Mouse (Mus musculus): ENCODE measurements around the gene Trio. TPM values are rescaled to one million over a fixed set of nuclear protein-coding genes. Genes with fewer than 3 reads are reported as not detected.

Trio gene
- polyA plus RNA-seq, 1 experiment from 2014 or later = 42.1 TPM

GRCm38 (mm10) chr15:27920751-27921150 is 104.9 kb downstream of the Trio start:
- no peaks in the 10 kb centered on the region for H3K27me3 ChIP-seq (ENCODE audit: control insufficient read depth, insufficient read depth, low read length)
- no peaks in the 10 kb centered on the region for H3K9me3 ChIP-seq (ENCODE audit: control insufficient read depth, low read length)
- WGBS = 53% methylated on average over 3 of the region's 3 CpGs
- H3K4me1 ChIP-seq (ENCODE audit: control insufficient read depth, insufficient read depth, low read length) = peaks cover 25% of the 10 kb centered on the region
- no peak overlapping the region for H3K4me3 ChIP-seq (ENCODE audit: low read length)
- no peak for ATAC-seq (ENCODE audit: low FRiP score, low TSS enrichment)
- no peak overlapping the region for H3K4me2 ChIP-seq (replicated peaks; ENCODE audit: low read depth, low read length)
- H3K27ac ChIP-seq (ENCODE audit: low read depth, low read length) = no peak overlapping the region
- no peaks in the 10 kb centered on the region for H3K36me3 ChIP-seq (ENCODE audit: control insufficient read depth, insufficient read depth, low read length)
- H3K9ac ChIP-seq (ENCODE audit: low read depth, low read length) = no peak overlapping the region

DNA sequence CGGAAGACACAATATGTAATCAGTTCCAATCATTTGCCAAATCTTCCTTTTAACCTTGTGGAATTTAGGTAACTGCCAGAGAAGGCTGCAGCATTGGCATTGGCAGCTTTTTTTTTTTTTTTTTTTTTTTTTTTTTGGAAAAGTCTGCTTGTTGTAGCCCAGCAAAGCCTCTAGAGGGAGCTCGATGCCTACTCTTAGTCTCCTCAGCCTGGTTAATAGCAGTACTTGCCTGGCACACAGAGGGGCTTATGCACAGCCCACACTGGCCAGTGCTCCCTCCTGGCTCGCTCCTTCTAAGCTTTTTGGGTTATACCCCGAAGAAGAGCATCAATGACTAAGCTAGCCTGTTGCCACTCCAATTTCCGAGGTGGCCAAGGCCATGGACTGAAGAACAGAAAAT is 106.1 kb downstream of the Trio start:
- no peaks in the 10 kb centered on the region for H3K9me3 ChIP-seq (ENCODE audit: control insufficient read depth, low read length)
- no peaks in the 10 kb centered on the region for H3K27me3 ChIP-seq (ENCODE audit: control insufficient read depth, insufficient read depth, low read length)
- no peak overlapping the region for H3K27ac ChIP-seq (ENCODE audit: low read depth, low read length)
- H3K4me2 ChIP-seq (replicated peaks; ENCODE audit: low read depth, low read length) = no peak overlapping the region
- peak; percentile 59; the same call in 1 of the 2 replicates for ATAC-seq (ENCODE audit: low FRiP score, low TSS enrichment)
- H3K4me3 ChIP-seq (ENCODE audit: low read length) = no peak overlapping the region
- H3K9ac ChIP-seq (ENCODE audit: low read depth, low read length) = no peak overlapping the region
- WGBS = 19% methylated on average over 5 of the region's 5 CpGs
- peaks cover 14% of the 10 kb centered on the region for H3K4me1 ChIP-seq (ENCODE audit: control insufficient read depth, insufficient read depth, low read length)
- no peaks in the 10 kb centered on the region for H3K36me3 ChIP-seq (ENCODE audit: control insufficient read depth, insufficient read depth, low read length)

GRCm38 (mm10) chr15:27918798-27919197 is 106.8 kb downstream of the Trio start:
- Histone ChIP-seq H3K4me1 (ENCODE audit: control insufficient read depth, insufficient read depth, low read length) (peaks cover 11% of the 10 kb centered on the region), H3K4me3 (ENCODE audit: low read length) (no peak overlapping the region), H3K9ac (ENCODE audit: low read depth, low read length) (no peak overlapping the region), H3K36me3 (ENCODE audit: control insufficient read depth, insufficient read depth, low read length) (no peaks in the 10 kb centered on the region), H3K27ac (ENCODE audit: low read depth, low read length) (no peak overlapping the region), H3K27me3 (ENCODE audit: control insufficient read depth, insufficient read depth, low read length) (no peaks in the 10 kb centered on the region), H3K4me2 (replicated peaks; ENCODE audit: low read depth, low read length) (no peak overlapping the region), H3K9me3 (ENCODE audit: control insufficient read depth, low read length) (no peaks in the 10 kb centered on the region)
- WGBS = 80% methylated on average over 9 of the region's 9 CpGs
- no peak for ATAC-seq (ENCODE audit: low FRiP score, low TSS enrichment)

- Histone ChIP-seq H3K4me2 (replicated peaks; ENCODE audit: low read depth, low read length) (no peak overlapping the region), H3K4me1 (ENCODE audit: control insufficient read depth, insufficient read depth, low read length) (no peaks in the 10 kb centered on the region; the same call in 1 of the 2 replicates), H3K27me3 (ENCODE audit: control insufficient read depth, insufficient read depth, low read length) (no peaks in the 10 kb centered on the region), H3K9ac (ENCODE audit: low read depth, low read length) (no peak overlapping the region), H3K9me3 (ENCODE audit: control insufficient read depth, low read length) (no peaks in the 10 kb centered on the region), H3K36me3 (ENCODE audit: control insufficient read depth, insufficient read depth, low read length) (no peaks in the 10 kb centered on the region; the same call in 1 of the 2 replicates), H3K4me3 (ENCODE audit: low read length) (no peak overlapping the region), H3K27ac (ENCODE audit: low read depth, low read length) (no peak overlapping the region)
- WGBS = 68% methylated on average over 4 of the region's 4 CpGs
- ATAC-seq (ENCODE audit: low FRiP score, low TSS enrichment) = no peak
Observed at GRCm38 (mm10) chr15:27916204-27916603, 109.4 kb downstream of the Trio start.

- Histone ChIP-seq H3K27me3 (ENCODE audit: control insufficient read depth, insufficient read depth, low read length) (no peaks in the 10 kb centered on the region), H3K4me1 (ENCODE audit: control insufficient read depth, insufficient read depth, low read length) (no peaks in the 10 kb centered on the region), H3K4me2 (replicated peaks; ENCODE audit: low read depth, low read length) (no peak overlapping the region), H3K9me3 (ENCODE audit: control insufficient read depth, low read length) (no peaks in the 10 kb centered on the region), H3K4me3 (ENCODE audit: low read length) (no peak overlapping the region), H3K27ac (ENCODE audit: low read depth, low read length) (no peak overlapping the region), H3K9ac (ENCODE audit: low read depth, low read length) (no peak overlapping the region), H3K36me3 (ENCODE audit: control insufficient read depth, insufficient read depth, low read length) (peaks cover 5% of the 10 kb centered on the region; the same call in 1 of the 2 replicates)
- WGBS = 50% methylated on average over 3 of the region's 3 CpGs
- 0 out of 2 replicates have a peak, but pooled peaks have one; percentile 55 for ATAC-seq (ENCODE audit: low FRiP score, low TSS enrichment)
Observed at GRCm38 (mm10) chr15:27913013-27913412, 112.6 kb downstream of the Trio start.

GRCm38 (mm10) chr15:27911196-27911595 is 114.5 kb downstream of the Trio start:
- H3K27me3 ChIP-seq (ENCODE audit: control insufficient read depth, insufficient read depth, low read length) = no peaks in the 10 kb centered on the region
- H3K36me3 ChIP-seq (ENCODE audit: control insufficient read depth, insufficient read depth, low read length) = peaks cover 5% of the 10 kb centered on the region; the same call in 1 of the 2 replicates
- H3K4me3 ChIP-seq (ENCODE audit: low read length) = no peak overlapping the region
- WGBS = 53% methylated on average over 9 of the region's 9 CpGs
- no peak overlapping the region for H3K9ac ChIP-seq (ENCODE audit: low read depth, low read length)
- H3K4me2 ChIP-seq (replicated peaks; ENCODE audit: low read depth, low read length) = no peak overlapping the region
- no peak overlapping the region for H3K27ac ChIP-seq (ENCODE audit: low read depth, low read length)
- H3K4me1 ChIP-seq (ENCODE audit: control insufficient read depth, insufficient read depth, low read length) = no peaks in the 10 kb centered on the region
- no peaks in the 10 kb centered on the region for H3K9me3 ChIP-seq (ENCODE audit: control insufficient read depth, low read length)
- no peak for ATAC-seq (ENCODE audit: low FRiP score, low TSS enrichment)

DNA sequence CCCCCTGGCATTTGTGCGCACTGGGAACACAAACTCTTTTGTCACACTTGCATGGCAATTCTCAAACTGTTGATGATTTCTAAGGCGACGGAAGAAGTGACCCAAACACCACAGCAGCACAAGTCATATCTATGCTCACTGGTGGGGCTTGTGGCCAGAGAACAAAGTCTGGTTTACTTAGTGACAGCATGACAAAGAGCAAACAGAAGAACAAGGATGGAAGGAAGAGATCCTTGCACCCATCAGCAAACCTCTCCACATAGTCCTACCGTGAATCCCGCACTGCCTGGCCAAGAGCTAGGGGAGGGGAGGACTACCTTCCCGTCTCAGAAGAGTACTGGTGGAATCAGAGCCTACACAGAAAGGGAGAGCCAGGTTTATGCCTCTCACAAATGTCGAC is 115.5 kb downstream of the Trio start:
- no peak for ATAC-seq (ENCODE audit: low FRiP score, low TSS enrichment)
- Histone ChIP-seq H3K36me3 (ENCODE audit: control insufficient read depth, insufficient read depth, low read length) (peaks cover 5% of the 10 kb centered on the region; the same call in 1 of the 2 replicates), H3K4me1 (ENCODE audit: control insufficient read depth, insufficient read depth, low read length) (no peaks in the 10 kb centered on the region), H3K27me3 (ENCODE audit: control insufficient read depth, insufficient read depth, low read length) (no peaks in the 10 kb centered on the region), H3K4me3 (ENCODE audit: low read length) (no peak overlapping the region), H3K9ac (ENCODE audit: low read depth, low read length) (no peak overlapping the region), H3K27ac (ENCODE audit: low read depth, low read length) (no peak overlapping the region), H3K9me3 (ENCODE audit: control insufficient read depth, low read length) (no peaks in the 10 kb centered on the region), H3K4me2 (replicated peaks; ENCODE audit: low read depth, low read length) (no peak overlapping the region)
- WGBS = 94% methylated on average over 7 of the region's 7 CpGs

DNA sequence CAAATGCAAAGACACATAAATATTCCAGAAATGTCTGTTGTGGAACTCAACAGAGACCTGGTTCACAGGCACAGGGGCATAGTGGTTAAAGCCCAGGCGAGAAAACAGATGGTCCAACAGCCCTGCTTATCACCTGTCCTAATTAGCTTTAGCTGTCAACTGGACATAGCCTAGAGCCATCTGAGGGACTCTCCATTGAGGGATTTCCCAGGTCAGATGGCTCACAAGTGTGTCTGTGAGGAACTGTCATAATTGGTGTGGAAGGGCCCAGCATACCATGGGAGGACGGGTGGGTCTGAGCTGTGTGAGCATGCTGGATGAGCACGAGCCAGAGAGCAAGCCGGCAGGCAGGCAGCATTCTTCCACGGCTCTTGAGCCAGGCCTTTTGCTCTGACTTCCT is 118.0 kb downstream of the Trio start:
- H3K27ac ChIP-seq (ENCODE audit: low read depth, low read length) = no peak overlapping the region

GRCm38 (mm10) chr15:27906409-27906808 is 119.2 kb downstream of the Trio start:
- Histone ChIP-seq H3K4me2 (replicated peaks; ENCODE audit: low read depth, low read length) (no peak overlapping the region), H3K4me3 (ENCODE audit: low read length) (no peak overlapping the region), H3K9me3 (ENCODE audit: control insufficient read depth, low read length) (no peaks in the 10 kb centered on the region), H3K4me1 (ENCODE audit: control insufficient read depth, insufficient read depth, low read length) (0 out of 2 replicates have a peak, but pooled peaks cover 2% of the 10 kb centered on the region), H3K9ac (ENCODE audit: low read depth, low read length) (no peak overlapping the region), H3K27me3 (ENCODE audit: control insufficient read depth, insufficient read depth, low read length) (no peaks in the 10 kb centered on the region), H3K36me3 (ENCODE audit: control insufficient read depth, insufficient read depth, low read length) (peaks cover 11% of the 10 kb centered on the region; the same call in 1 of the 2 replicates), H3K27ac (ENCODE audit: low read depth, low read length) (no peak overlapping the region)
- ATAC-seq (ENCODE audit: low FRiP score, low TSS enrichment) = no peak
- 82% methylated on average over 4 of the region's 4 CpGs for WGBS

More for the DNA sequence above, 118.0 kb downstream of the Trio start:
- H3K36me3 ChIP-seq (ENCODE audit: control insufficient read depth, insufficient read depth, low read length) = peaks cover 5% of the 10 kb centered on the region; the same call in 1 of the 2 replicates
- no peak overlapping the region for H3K9ac ChIP-seq (ENCODE audit: low read depth, low read length)
- H3K27me3 ChIP-seq (ENCODE audit: control insufficient read depth, insufficient read depth, low read length) = no peaks in the 10 kb centered on the region
- no peak overlapping the region for H3K4me2 ChIP-seq (replicated peaks; ENCODE audit: low read depth, low read length)
- 48% methylated on average over 5 of the region's 5 CpGs for WGBS
- H3K4me1 ChIP-seq (ENCODE audit: control insufficient read depth, insufficient read depth, low read length) = 0 out of 2 replicates have a peak, but pooled peaks cover 2% of the 10 kb centered on the region
- ATAC-seq (ENCODE audit: low FRiP score, low TSS enrichment) = no peak
- no peak overlapping the region for H3K4me3 ChIP-seq (ENCODE audit: low read length)
- no peaks in the 10 kb centered on the region for H3K9me3 ChIP-seq (ENCODE audit: control insufficient read depth, low read length)

Data from kidney, embryonic 14.5 days (tissue).